In genomic region chr4:120995911-120996310, GRCm38 (mm10) we compare ENCODE assay signal across 28 mouse cellular contexts. TPM values are rescaled to one million over a fixed set of nuclear protein-coding genes. Genes with fewer than 3 reads are reported as not detected.
DNase-seq lines count a peak whose midpoint lies in the region; ATAC-seq lines count a peak whose summit lies in the region.
"Had no signal": no experiment of that assay in that cellular context is flagged by ENCODE, and none has a peak within 500 bp of the region (broad histone marks: within the 10 kb centered on the region; RNA-seq: fewer than 3 reads in every experiment).

No protein-coding gene starts in this region.

- H3K27ac ChIP-seq in embryonic facial prominence, embryonic 14.5 days (replicated peaks; ENCODE audit: low read depth, low read length), result no peak overlapping the region
- H3K27ac ChIP-seq in embryonic facial prominence, embryonic 10.5 days (replicated peaks), result no peak overlapping the region
- no peak overlapping the region for H3K27ac ChIP-seq in kidney, embryonic 15.5 days
- H3K27ac ChIP-seq in lung, embryonic 15.5 days, result peak overlapping the region; percentile 50
- H3K27ac ChIP-seq: embryonic facial prominence, embryonic 15.5 days; forebrain, embryonic 12.5 days; gastrocnemius, adult 2 months; hindbrain, embryonic 15.5 days; limb, embryonic 13.5 days; liver, embryonic 12.5 days; stomach, postnatal 0 days had no signal

- no peak for ATAC-seq in embryonic facial prominence, embryonic 14.5 days (ENCODE audit: low read depth)
- no peak for ATAC-seq in kidney, embryonic 15.5 days (replicated peaks; ENCODE audit: low FRiP score)
- no peak for ATAC-seq in lung, embryonic 15.5 days (ENCODE audit: borderline replicate concordance, extremely low read depth, low FRiP score, low TSS enrichment)
- ATAC-seq: inflammation-experienced regulatory T-cells, adult 6 months; liver, embryonic 12.5 days; midbrain, embryonic 16.5 days had no signal

- no peaks in the 10 kb centered on the region for H3K36me3 ChIP-seq in embryonic facial prominence, embryonic 14.5 days (ENCODE audit: control insufficient read depth, insufficient read depth, low read length)
- H3K36me3 ChIP-seq in embryonic facial prominence, embryonic 10.5 days (replicated peaks), result no peaks in the 10 kb centered on the region
- no peaks in the 10 kb centered on the region for H3K36me3 ChIP-seq in kidney, embryonic 15.5 days
- no peaks in the 10 kb centered on the region for H3K36me3 ChIP-seq in lung, embryonic 15.5 days
- H3K36me3 ChIP-seq: embryonic facial prominence, embryonic 15.5 days; forebrain, embryonic 12.5 days; hindbrain, embryonic 15.5 days; limb, embryonic 13.5 days had no signal

- DNase-seq in embryonic facial prominence, embryonic 14.5 days (ENCODE audit: low spot score), result peak; percentile 20
- DNase-seq in embryonic facial prominence, embryonic 10.5 days (ENCODE audit: low spot score), result no peak
- peak; percentile 23 for DNase-seq in kidney, postnatal 10 days
- DNase-seq in lung, postnatal 36 days, result no peak
- peak; percentile 61 for DNase-seq in brain, adult 2 months (ENCODE audit: low read depth, low spot score)
- DNase-seq in retina, embryonic 14.5 days (ENCODE audit: low spot score), result no peak
- DNase-seq: cerebellum, adult 11-12 months; cerebellum, adult 9-11 months; gastrocnemius, adult 2 months; gastrocnemius, postnatal 36 days; heart, adult 18-20 months; kidney, adult 11 months; lung, adult 2 months; right cerebral cortex, postnatal 4 days; thymus, adult 18-20 months; thymus, postnatal 25 days had no signal

- no peak overlapping the region for H3K9ac ChIP-seq in embryonic facial prominence, embryonic 14.5 days (ENCODE audit: low read depth, low read length)
- no peak overlapping the region for H3K9ac ChIP-seq in kidney, embryonic 15.5 days
- H3K9ac ChIP-seq in lung, embryonic 15.5 days, result no peak overlapping the region
- H3K9ac ChIP-seq: embryonic facial prominence, embryonic 15.5 days; forebrain, embryonic 12.5 days; hindbrain, embryonic 15.5 days; limb, embryonic 13.5 days; liver, embryonic 12.5 days had no signal

- H3K4me1 ChIP-seq in embryonic facial prominence, embryonic 14.5 days (ENCODE audit: control insufficient read depth, insufficient read depth, low read length), result peaks cover 10% of the 10 kb centered on the region; the same call in 1 of the 2 replicates
- H3K4me1 ChIP-seq in embryonic facial prominence, embryonic 10.5 days, result peaks cover 4% of the 10 kb centered on the region
- H3K4me1 ChIP-seq in kidney, embryonic 15.5 days, result 0 out of 2 replicates have a peak, but pooled peaks cover 4% of the 10 kb centered on the region
- H3K4me1 ChIP-seq in lung, embryonic 15.5 days, result peaks cover 24% of the 10 kb centered on the region
- H3K4me1 ChIP-seq: embryonic facial prominence, embryonic 15.5 days; limb, embryonic 13.5 days had no signal

- no peaks in the 10 kb centered on the region for H3K9me3 ChIP-seq in embryonic facial prominence, embryonic 14.5 days (ENCODE audit: control insufficient read depth, low read length)
- no peaks in the 10 kb centered on the region for H3K9me3 ChIP-seq in embryonic facial prominence, embryonic 10.5 days
- no peaks in the 10 kb centered on the region for H3K9me3 ChIP-seq in kidney, embryonic 15.5 days (replicated peaks)
- no peaks in the 10 kb centered on the region for H3K9me3 ChIP-seq in lung, embryonic 15.5 days
- H3K9me3 ChIP-seq: embryonic facial prominence, embryonic 15.5 days; forebrain, embryonic 12.5 days; hindbrain, embryonic 15.5 days; limb, embryonic 13.5 days; liver, embryonic 12.5 days had no signal

- no peaks in the 10 kb centered on the region for H3K27me3 ChIP-seq in embryonic facial prominence, embryonic 14.5 days (replicated peaks; ENCODE audit: control insufficient read depth, insufficient read depth, low read length)
- H3K27me3 ChIP-seq in embryonic facial prominence, embryonic 10.5 days (replicated peaks; ENCODE audit: low read depth, poor library complexity, severe bottlenecking), result no peaks in the 10 kb centered on the region
- no peaks in the 10 kb centered on the region for H3K27me3 ChIP-seq in kidney, embryonic 15.5 days
- H3K27me3 ChIP-seq in lung, embryonic 15.5 days, result no peaks in the 10 kb centered on the region
- H3K27me3 ChIP-seq: embryonic facial prominence, embryonic 15.5 days; hindbrain, embryonic 15.5 days; limb, embryonic 13.5 days; liver, embryonic 12.5 days had no signal

- H3K4me3 ChIP-seq in embryonic facial prominence, embryonic 14.5 days (ENCODE audit: low read depth, low read length), result no peak overlapping the region
- no peak overlapping the region for H3K4me3 ChIP-seq in embryonic facial prominence, embryonic 10.5 days
- no peak overlapping the region for H3K4me3 ChIP-seq in kidney, embryonic 15.5 days (replicated peaks)
- no peak overlapping the region for H3K4me3 ChIP-seq in lung, embryonic 15.5 days
- H3K4me3 ChIP-seq: embryonic facial prominence, embryonic 15.5 days; forebrain, embryonic 12.5 days; gastrocnemius, adult 2 months; hindbrain, embryonic 15.5 days; limb, embryonic 13.5 days; liver, embryonic 12.5 days had no signal

- 63% methylated on average over 1 of the region's 1 CpGs for WGBS in embryonic facial prominence, embryonic 14.5 days
- WGBS in embryonic facial prominence, embryonic 10.5 days, result 87% methylated on average over 1 of the region's 1 CpGs
- 73% methylated on average over 1 of the region's 1 CpGs for WGBS in kidney, embryonic 15.5 days
- 43% methylated on average over 1 of the region's 1 CpGs for WGBS in lung, embryonic 15.5 days

- no peak overlapping the region for H3K4me2 ChIP-seq in embryonic facial prominence, embryonic 14.5 days (ENCODE audit: low read depth, low read length)
- no peak overlapping the region for H3K4me2 ChIP-seq in kidney, embryonic 15.5 days
- no peak overlapping the region for H3K4me2 ChIP-seq in lung, embryonic 15.5 days
- H3K4me2 ChIP-seq: embryonic facial prominence, embryonic 15.5 days; forebrain, embryonic 12.5 days; heart, embryonic 11.5 days; hindbrain, embryonic 15.5 days; limb, embryonic 13.5 days; liver, embryonic 12.5 days; midbrain, embryonic 11.5 days had no signal

RNA-seq across cellular contexts. Expression of gene Smap2, which starts 21.1 kb away (rescaled TPM):
- polyA plus RNA-seq in embryonic facial prominence, embryonic 14.5 days (2014; fragmentation: Nextera tagmentation; extraction: Ambion mirVana), result 18.4 and 19.2 TPM in 2 replicates
- polyA plus RNA-seq in embryonic facial prominence, embryonic 10.5 days (2016; fragmentation: Nextera tagmentation; extraction: Ambion mirVana), result 14.0 and 14.3 TPM in 2 replicates
- 14.4 and 15.4 TPM in 2 replicates for polyA plus RNA-seq in kidney, embryonic 15.5 days (2015; fragmentation: Nextera tagmentation; extraction: Ambion mirVana)
- polyA plus RNA-seq in lung, embryonic 15.5 days (2015; fragmentation: Nextera tagmentation; extraction: Ambion mirVana), result 14.3 and 14.5 TPM in 2 replicates

RNA-seq across cellular contexts. Expression of gene Col9a2, which starts 43.3 kb away (rescaled TPM):
- 46.4 and 71.1 TPM in 2 replicates for polyA plus RNA-seq in embryonic facial prominence, embryonic 14.5 days (2014; fragmentation: Nextera tagmentation; extraction: Ambion mirVana)
- polyA plus RNA-seq in embryonic facial prominence, embryonic 10.5 days (2016; fragmentation: Nextera tagmentation; extraction: Ambion mirVana), result 5.1 and 6.0 TPM in 2 replicates
- 3.9 and 6.0 TPM in 2 replicates for polyA plus RNA-seq in kidney, embryonic 15.5 days (2015; fragmentation: Nextera tagmentation; extraction: Ambion mirVana)
- polyA plus RNA-seq in lung, embryonic 15.5 days (2015; fragmentation: Nextera tagmentation; extraction: Ambion mirVana), result 12.3 and 12.5 TPM in 2 replicates
- polyA plus RNA-seq: inflammation-experienced regulatory T-cells, adult 6 months had no signal

RNA-seq across cellular contexts. Expression of gene Zfp69, which starts 44.4 kb away (rescaled TPM):
- polyA plus RNA-seq in embryonic facial prominence, embryonic 14.5 days (2014; fragmentation: Nextera tagmentation; extraction: Ambion mirVana), result 6.1 and 6.6 TPM in 2 replicates
- polyA plus RNA-seq in embryonic facial prominence, embryonic 10.5 days (2016; fragmentation: Nextera tagmentation; extraction: Ambion mirVana), result 11.0 and 11.8 TPM in 2 replicates
- polyA plus RNA-seq in kidney, embryonic 15.5 days (2015; fragmentation: Nextera tagmentation; extraction: Ambion mirVana), result 9.2 and 11.1 TPM in 2 replicates
- 9.0 and 10.0 TPM in 2 replicates for polyA plus RNA-seq in lung, embryonic 15.5 days (2015; fragmentation: Nextera tagmentation; extraction: Ambion mirVana)

Comparison
In these comparisons a context has a peak if more than half of its experiments do, and no peak if none do; other contexts are left out.
1. DNase-seq: peak in embryonic facial prominence, embryonic 14.5 days (single experiment), kidney, postnatal 10 days (single experiment) and brain, adult 2 months (single experiment); none in embryonic facial prominence, embryonic 10.5 days (single experiment), lung, postnatal 36 days (single experiment) and retina, embryonic 14.5 days (single experiment).